In genomic region chr19:39971096-39971495, GRCm38 (mm10) we compare ENCODE assay signal across 29 mouse cellular contexts. TPM values are rescaled to one million over a fixed set of nuclear protein-coding genes. Genes with fewer than 3 reads are reported as not detected.
"Had no signal": no experiment of that assay in that cellular context is flagged by ENCODE, and none has a peak within 500 bp of the region (broad histone marks: within the 10 kb centered on the region; RNA-seq: fewer than 3 reads in every experiment).

No protein-coding gene starts in this region.

RNA-seq across cellular contexts. Expression of gene Cyp2c37, which starts 21.1 kb away (rescaled TPM):
- total RNA-seq: common myeloid progenitor, adult 5-6 weeks; forebrain, postnatal 0 days; gastrocnemius, adult 18-20 months; gastrocnemius, adult 2 months; gastrocnemius, postnatal 14 days; gastrocnemius, postnatal 25 days; gastrocnemius, postnatal 36 days; granulocyte monocyte progenitor cell, adult 5-6 weeks; heart, adult 18-20 months; heart, adult 2 months; heart, adult 8-10 months had no signal
- polyA plus RNA-seq: cortical plate, adult 2 months; embryonic facial prominence, embryonic 10.5 days; embryonic facial prominence, embryonic 11.5 days; embryonic facial prominence, embryonic 12.5 days; embryonic facial prominence, embryonic 13.5 days; embryonic facial prominence, embryonic 14.5 days; embryonic facial prominence, embryonic 15.5 days; erythroblast, embryonic 14.5 days; forebrain, embryonic 10.5 days; forebrain, embryonic 11.5 days; forebrain, embryonic 12.5 days; forebrain, embryonic 13.5 days; forebrain, embryonic 14.5 days; forebrain, embryonic 15.5 days; forebrain, embryonic 16.5 days; forebrain, postnatal 0 days; frontal cortex, adult 2 months; gonadal fat pad, adult 2 months; heart, adult 2 months; heart, embryonic 10.5 days had no signal
